Mouse (Mus musculus) C2C12 (cell line): ENCODE measurements around the gene Aes.

Experiments
- CTCF ChIP-seq: IDR thresholded peaks from one replicate; pipeline ENCODE4 v1.5.1; 2011; ENCODE audit not compliant: control insufficient read depth, insufficient read depth, insufficient read length
- MYOD1 ChIP-seq: IDR thresholded peaks from one replicate; pipeline ENCODE4 v1.6.1; 2011; ENCODE audit warnings: low read depth; ENCODE audit not compliant: control insufficient read depth, insufficient read length

DNA sequence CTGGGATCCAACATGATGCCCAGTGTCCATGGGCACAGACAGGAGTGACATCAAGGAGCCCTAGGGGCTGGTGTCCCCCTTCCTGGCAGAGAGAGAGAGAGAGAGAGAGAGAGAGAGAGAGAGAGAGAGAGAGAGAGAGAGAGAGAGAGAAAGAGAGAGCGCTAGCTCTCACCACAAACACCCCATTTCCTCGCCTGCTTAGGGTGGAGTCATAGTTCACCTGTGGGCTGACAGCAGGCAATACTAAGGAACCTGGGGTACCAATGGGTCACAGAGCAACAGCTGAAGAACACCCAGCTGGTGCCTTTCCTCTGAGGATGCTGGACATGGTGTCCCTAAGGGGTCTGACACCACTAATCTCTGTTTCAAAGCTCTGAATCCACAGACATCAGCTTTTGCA, 21.9 kb upstream of the Aes start:
- no peak for TF ChIP-seq MYOD1
- no peak for TF ChIP-seq CTCF
